Mouse (Mus musculus) heart, adult 8-10 months (tissue): ENCODE results near the gene Dvl3. TPM values are rescaled to one million over a fixed set of nuclear protein-coding genes. Genes with fewer than 3 reads are reported as not detected.

Experiments used
- DNase-seq: peaks from one replicate; pipeline ENCODE4 v3.0.0; 2022; ENCODE audit warnings: low spot score
- total RNA-seq, 4 experiments: library from RNA; stranded (reverse); gene quantifications; 2 replicates each; pipeline ENCODE4 v1.2.4; 2022

Gene Dvl3
- total RNA-seq, 4 experiments from 2014 or later: 45.9 to 51.0 (median 48.2) TPM

- no peak for DNase-seq
Observed at GRCm38 (mm10) chr16:20547423-20547822, 30.6 kb downstream of the Dvl3 start.

DNA sequence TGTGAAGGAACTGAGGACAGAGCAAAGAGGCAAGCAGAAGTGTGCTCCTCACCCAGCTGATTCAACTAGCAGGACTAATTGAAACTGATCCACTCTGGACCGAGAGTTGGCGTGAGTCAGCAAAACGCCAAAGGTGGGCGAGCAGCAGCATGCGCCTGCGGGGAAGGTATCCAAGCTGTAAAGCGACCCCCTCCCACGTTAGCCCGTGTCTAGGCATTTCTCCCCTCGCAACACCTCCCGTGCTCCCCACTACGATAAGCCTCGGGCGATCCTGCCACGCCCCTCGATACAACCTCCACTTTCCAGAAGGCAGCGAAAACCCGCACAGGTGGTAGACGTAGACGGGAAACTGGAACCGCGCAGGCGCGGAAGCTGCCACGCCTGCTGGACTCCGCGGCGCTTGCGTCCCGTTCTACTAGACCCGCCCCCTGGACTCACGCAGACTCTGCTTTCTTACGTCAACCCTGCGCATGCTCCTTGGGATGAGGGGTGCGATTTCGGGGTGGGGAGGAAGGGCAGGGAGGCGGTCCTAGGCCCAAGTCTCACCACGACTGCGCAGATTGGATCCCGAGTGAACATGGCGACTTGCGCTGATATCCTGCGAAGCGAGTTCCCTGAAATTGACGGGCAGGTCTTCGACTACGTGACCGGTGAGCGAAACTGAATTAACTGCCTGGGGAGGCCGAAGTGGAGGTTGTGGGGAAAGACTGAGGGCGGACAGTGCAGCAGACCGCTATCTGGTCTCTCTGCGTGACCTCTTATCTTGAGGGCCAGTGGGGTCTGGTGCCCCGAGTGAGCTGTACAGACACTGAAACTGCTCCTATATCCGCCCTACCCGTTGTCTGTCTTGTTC, 31.5 kb downstream of the Dvl3 start, which contains the start of gene Abcf3:
Gene Abcf3, plus strand, starts transcription at position 482 of the 853 bp plus-strand sequence.
- DNase-seq: peak; percentile 99

- no peak for DNase-seq
Observed at GRCm38 (mm10) chr16:20549161-20549560, 32.4 kb downstream of the Dvl3 start.

- no peak for DNase-seq
Observed at GRCm38 (mm10) chr16:20551691-20552090, 34.9 kb downstream of the Dvl3 start.

- DNase-seq: no peak
Observed at GRCm38 (mm10) chr16:20552594-20552993, 35.8 kb downstream of the Dvl3 start.

- no peak for DNase-seq
Observed at GRCm38 (mm10) chr16:20555000-20555399, 38.2 kb downstream of the Dvl3 start.

GRCm38 (mm10) chr16:20557381-20557780, 40.6 kb downstream of the Dvl3 start:
- no peak for DNase-seq

DNA sequence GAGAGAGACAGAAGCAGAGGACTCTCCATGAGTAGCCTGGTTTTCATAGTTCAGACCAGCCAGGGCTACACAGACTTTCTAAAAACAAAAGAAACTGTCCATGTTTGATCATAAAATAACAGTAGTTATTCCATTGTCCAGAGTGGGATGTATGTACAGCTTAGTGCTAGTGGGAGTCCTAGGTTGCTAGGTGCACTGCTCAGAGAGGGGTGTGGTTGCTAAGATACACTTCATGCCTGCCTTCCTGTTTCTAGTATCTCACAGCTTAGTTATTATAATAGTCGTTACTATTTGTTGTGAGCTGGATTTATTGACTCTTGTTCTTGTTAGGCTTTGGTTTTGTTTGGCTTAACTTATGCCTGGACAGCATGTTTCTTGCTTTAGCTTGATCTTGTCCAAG, 48.3 kb downstream of the Dvl3 start:
- no peak for DNase-seq

Other genes starting within 250 kb of the Dvl3 start
- gene Parl, start 214.6 kb upstream of the Dvl3 start, total RNA-seq: 10 to 100 TPM; 73.8 to 97.0 (median 84.2) TPM
- gene Cyp2ab1, start 191.6 kb upstream of the Dvl3 start, total RNA-seq: 1 to 10 TPM in 1 of 4 experiments, under 1 TPM in 3; 0.13 to 1.2 (median 0.54) TPM
- gene Abcc5, start 90.6 kb upstream of the Dvl3 start, total RNA-seq: 10 to 100 TPM; 26.5 to 31.1 (median 27.8) TPM
- gene Eif2b5, start 18.2 kb upstream of the Dvl3 start, total RNA-seq: 10 to 100 TPM; 50.5 to 59.7 (median 55.2) TPM
- 100 to 1,000 TPM; 186 to 215 (median 203) TPM for gene Ap2m1, start 18.5 kb downstream of the Dvl3 start, total RNA-seq
- gene Abcf3, start 31.6 kb downstream of the Dvl3 start, total RNA-seq: 10 to 100 TPM; 62.4 to 85.5 (median 78.0) TPM
- gene Vwa5b2, start 72.5 kb downstream of the Dvl3 start, total RNA-seq: under 1 TPM in 3 of 4 experiments, not detected in 1; 0.49 to 0.71 (median 0.69) TPM
- 1 to 10 TPM; 5.9 to 8.2 (median 7.6) TPM for gene Eef1akmt4, start 94.6 kb downstream of the Dvl3 start, total RNA-seq
- not detected for gene Gm49333, start 94.6 kb downstream of the Dvl3 start, total RNA-seq
- 10 to 100 TPM in 1 of 4 experiments, 1 to 10 TPM in 3; 7.3 to 11.2 (median 8.9) TPM for gene Alg3, start 94.8 kb downstream of the Dvl3 start, total RNA-seq
- 1 to 10 TPM in 3 of 4 experiments, under 1 TPM in 1; 0.79 to 1.7 (median 1.3) TPM for gene Camk2n2, start 104.3 kb downstream of the Dvl3 start, total RNA-seq
- under 1 TPM; 0.63 to 0.90 (median 0.73) TPM for gene Ece2, start 112.8 kb downstream of the Dvl3 start, total RNA-seq
- gene Psmd2, start 134.7 kb downstream of the Dvl3 start, total RNA-seq: 100 to 1,000 TPM; 198 to 209 (median 203) TPM
- gene Eif4g1, start 151.3 kb downstream of the Dvl3 start, total RNA-seq: 100 to 1,000 TPM; 388 to 519 (median 472) TPM
- 10 to 100 TPM; 26.2 to 47.4 (median 33.0) TPM for gene Fam131a, start 176.3 kb downstream of the Dvl3 start, total RNA-seq
- 10 to 100 TPM in 1 of 4 experiments, 1 to 10 TPM in 3; 7.8 to 11.2 (median 9.1) TPM for gene Polr2h, start 200.7 kb downstream of the Dvl3 start, total RNA-seq
- gene Clcn2, start 200.8 kb downstream of the Dvl3 start, total RNA-seq: 1 to 10 TPM; 1.5 to 3.3 (median 2.1) TPM
- gene Chrd, start 216.1 kb downstream of the Dvl3 start, total RNA-seq: 1 to 10 TPM; 1.4 to 3.3 (median 2.9) TPM
- under 1 TPM in 3 of 4 experiments, not detected in 1; 0.27 to 0.31 (median 0.28) TPM for gene Thpo, start 217.5 kb downstream of the Dvl3 start, total RNA-seq